Mouse (Mus musculus) cerebellum, postnatal 14 days (tissue): ENCODE measurements around the gene Nectin3.

ENCODE experiments used
- DNase-seq, 2 experiments: peaks; one replicate each; pipeline ENCODE4 v3.0.0; 2021; ENCODE audit warnings: mixed read lengths in 2 of 2

Nectin3 gene

GRCm38 (mm10) chr16:46498421-46498789 is at the start of gene Nectin3:
Gene Nectin3, minus strand, starts transcription at chr16:46498525.
- peak in 1 of 2 experiments; percentile 58 for DNase-seq

- DNase-seq = no peak
Measured at GRCm38 (mm10) chr16:46538092-46538491, 39.8 kb upstream of the Nectin3 start.

GRCm38 (mm10) chr16:46532465-46533254 is 34.3 kb upstream of the Nectin3 start:
- DNase-seq = no peak

GRCm38 (mm10) chr16:46531023-46531422 is 32.7 kb upstream of the Nectin3 start:
- DNase-seq = no peak

GRCm38 (mm10) chr16:46520885-46521417 is 22.6 kb upstream of the Nectin3 start:
- no peak for DNase-seq

- no peak for DNase-seq
Measured at GRCm38 (mm10) chr16:46519606-46520005, 21.3 kb upstream of the Nectin3 start.

DNA sequence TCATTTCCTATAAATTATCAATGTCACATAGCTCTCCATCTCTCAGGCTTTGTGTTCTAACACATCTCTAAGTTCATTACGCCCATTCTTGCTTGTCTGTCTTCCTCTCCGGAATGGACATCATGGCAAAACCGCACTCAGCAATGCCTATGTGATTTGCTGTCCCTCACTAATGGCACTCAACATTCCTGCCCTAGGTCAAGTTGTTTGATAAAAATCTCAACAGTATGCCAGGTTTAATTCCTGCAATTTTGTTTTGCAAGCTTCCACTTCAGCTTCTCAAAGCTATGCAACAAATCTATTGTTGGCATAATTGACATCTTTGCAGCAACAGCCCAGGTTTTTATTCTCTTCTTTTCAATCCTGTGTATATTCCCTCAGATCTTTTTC is 9.6 kb upstream of the Nectin3 start:
- no peak for DNase-seq

DNA sequence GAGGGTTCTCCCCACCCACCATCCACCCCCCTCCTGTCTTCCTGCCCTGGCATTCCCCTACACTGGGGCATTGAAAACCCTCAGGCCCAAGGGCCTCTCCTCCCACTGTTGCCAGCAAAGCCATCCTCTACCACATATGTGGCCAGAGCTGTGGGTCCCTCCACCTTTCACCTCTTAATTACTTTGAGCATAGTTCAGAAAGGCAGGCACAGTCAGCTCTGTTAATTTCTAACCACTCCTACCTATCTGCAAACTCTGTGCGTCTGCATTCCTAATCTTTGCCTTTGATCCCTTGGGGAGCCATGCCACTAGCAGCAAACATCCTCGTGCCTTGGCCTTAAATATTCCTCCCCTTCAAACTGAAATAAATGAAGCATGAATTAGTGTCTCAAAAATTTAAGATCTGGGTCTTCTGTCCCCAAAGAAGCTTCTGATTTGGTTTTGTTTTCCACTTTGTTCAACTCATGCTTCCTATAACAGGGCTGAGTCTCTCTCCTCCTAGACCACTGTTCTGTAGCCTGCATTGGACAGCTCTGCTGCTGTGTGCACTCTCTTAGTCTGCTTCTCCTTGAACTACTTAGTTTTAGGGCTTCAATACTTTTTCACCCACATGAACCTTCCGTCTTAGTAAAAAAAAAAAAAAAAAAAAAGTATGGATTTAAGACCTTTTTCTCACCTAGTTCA is 9.1 kb upstream of the Nectin3 start:
- no peak for DNase-seq

DNA sequence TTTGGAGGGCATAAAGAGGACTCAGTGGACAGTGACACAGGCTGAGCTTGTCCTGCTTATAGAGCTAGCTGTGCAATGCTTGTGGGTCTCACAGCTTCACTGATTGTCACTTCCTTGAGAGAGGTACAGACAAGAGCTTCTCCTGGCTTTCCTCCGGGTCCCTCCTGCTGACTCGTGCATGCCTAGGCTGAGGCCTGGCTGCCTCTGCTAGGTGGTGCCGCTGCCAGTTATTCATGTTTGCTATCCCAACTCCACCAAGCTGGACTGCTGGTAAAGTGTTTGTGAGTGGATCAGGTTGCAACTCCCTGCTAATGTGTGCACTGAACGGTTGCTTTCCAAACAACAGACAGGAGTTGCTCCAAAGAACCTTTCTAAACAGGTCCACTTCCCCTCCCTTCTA is 5.7 kb upstream of the Nectin3 start:
- no peak for DNase-seq

- no peak for DNase-seq
Measured at GRCm38 (mm10) chr16:46502311-46502710, 4.0 kb upstream of the Nectin3 start.

DNA sequence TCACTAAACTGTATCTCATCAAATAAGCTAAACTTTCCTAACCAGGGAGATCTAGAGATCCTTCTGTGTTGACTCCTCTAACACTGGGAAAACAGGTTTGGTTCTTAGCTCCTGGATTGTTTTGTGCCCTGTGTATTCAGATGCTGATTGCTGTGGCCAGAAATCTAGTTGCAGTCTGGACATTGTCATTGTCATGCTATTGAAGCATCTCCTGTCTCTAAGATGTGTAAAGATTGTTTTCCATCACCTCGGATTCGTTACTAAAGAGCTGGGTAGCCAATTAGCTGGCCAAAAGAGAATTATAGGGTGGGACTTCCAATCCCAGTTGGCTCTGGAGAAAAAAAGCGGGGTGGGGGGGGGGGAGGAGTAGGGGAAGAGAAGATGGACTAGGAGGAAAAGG is 2.4 kb upstream of the Nectin3 start:
- DNase-seq = no peak

DNA sequence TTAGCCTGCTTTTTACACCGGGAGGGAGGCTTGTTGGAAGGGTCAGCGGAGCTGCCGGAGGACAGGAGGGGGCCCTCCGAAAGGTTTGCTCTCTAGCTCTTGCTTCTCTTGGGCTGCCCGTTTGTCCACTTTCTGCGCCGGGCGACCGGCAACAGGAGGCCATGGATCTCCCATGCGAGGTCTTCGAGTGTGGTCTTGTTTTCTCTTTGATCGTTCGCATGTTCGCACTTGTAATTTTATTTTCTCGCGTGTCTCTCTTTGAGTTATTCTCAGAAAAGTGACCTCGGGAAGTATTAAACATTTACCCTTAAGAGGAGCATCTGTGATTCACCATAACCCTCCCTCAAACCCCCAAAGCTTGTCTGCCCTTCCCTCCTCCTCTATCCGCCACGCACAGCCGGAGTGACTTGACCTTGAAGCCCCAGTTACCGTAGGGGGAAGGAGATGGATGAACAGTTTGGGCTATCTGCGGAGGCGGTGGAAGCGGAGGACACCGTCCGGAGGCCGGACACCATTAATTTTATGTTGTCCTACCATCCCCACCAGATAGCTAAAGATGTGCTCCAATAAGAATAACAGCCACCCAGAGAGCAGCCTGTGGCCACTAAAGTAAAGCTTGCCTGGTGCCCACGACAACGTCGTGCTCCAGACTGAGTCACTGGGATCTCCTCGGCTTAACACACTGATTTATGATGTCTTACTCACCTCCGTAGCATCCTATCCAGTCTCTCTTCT is 472 bp downstream of the Nectin3 start:
- peak; percentile 58 to 74 for DNase-seq

DNA sequence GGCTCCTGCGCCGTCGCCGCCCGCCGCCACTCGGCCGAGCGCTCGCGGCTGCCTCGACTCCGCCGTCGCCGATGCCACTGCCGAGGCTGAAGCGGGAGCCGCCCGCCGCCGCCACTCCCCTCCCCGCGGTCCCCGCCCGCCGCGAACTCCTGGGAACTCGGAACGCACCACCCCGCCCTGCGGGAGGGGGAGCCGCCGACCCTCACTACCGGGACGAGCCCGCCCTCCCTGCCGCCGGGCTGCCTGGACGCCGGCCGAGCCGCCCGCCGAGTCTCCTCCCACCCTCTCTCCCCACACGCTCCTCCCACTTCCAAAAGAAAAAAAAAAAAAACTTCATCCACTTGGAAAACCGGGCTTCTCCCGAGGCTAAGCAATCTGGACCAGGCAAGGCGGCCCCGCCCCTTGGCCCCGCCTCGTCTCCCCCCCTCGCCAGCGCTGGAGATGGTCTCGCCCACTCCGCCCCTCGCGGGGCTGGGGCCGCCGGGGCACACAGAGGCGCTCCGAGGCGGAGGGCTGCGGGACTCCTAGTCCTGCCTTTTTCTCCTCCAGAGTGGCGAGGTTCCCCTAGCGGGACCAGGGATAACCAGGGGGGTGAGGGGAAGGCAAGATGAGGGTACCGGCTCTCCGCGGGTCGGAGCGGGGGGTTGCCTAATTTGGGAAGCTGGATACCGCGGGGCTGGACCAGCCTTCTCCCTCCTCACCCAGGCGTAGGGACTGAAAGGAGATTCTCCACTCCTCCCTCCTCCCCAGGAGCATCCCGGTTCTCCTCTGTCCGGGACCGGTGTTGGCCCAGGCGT is 1.2 kb downstream of the Nectin3 start:
- DNase-seq = peak; percentile 97 to 99

DNA sequence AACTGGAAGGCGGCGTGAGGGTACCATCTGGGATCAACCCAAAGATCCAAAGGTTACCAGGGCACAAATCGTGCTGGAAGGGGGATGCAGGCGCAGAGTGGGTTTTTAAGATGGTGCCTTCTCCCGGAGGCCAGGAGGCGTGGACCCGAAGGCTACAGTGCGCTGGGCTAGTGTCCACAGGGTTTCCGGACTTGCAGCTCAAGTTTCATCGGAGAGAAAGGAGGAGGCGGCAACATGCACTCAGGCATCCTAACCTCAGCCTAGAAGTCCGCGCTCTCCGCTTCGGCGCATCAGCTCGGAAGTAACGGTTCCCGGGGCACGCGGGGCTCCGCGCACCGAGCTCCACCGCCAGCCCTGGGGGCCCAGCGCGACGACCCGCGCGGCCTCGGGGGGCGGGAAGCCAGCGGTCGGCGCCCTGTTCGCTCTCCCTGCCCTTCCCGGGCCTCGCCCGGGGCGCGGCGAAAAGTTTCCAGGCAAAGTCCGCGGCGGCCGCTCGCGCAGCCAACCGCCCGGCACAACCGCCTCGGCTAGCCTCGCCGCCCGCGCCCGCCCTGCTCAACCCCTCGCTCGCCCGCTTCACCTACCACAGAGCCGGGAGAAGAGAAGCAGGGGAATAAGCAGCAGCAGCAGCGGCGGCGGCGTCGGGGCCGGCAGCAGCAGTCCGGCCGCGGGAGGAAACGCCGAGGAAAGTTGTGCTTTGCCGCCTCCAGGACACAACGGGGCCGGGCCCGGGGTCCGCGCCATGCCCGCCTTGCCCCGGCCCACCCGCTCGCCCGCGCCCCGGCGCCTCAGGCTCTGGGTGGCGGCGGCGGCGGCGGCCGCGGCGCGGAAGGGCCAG is 2.1 kb downstream of the Nectin3 start:
- peak; percentile 62 to 68 for DNase-seq

GRCm38 (mm10) chr16:46495201-46495600 is 3.1 kb downstream of the Nectin3 start:
- no peak for DNase-seq

- DNase-seq = peak; percentile 79 to 85
Measured at GRCm38 (mm10) chr16:46487436-46488097, 10.8 kb downstream of the Nectin3 start.

GRCm38 (mm10) chr16:46477336-46477735 is 21.0 kb downstream of the Nectin3 start:
- no peak for DNase-seq

GRCm38 (mm10) chr16:46451421-46451820 is 46.9 kb downstream of the Nectin3 start:
- DNase-seq = no peak

GRCm38 (mm10) chr16:46449013-46449412 is 49.3 kb downstream of the Nectin3 start:
- DNase-seq = no peak

DNA sequence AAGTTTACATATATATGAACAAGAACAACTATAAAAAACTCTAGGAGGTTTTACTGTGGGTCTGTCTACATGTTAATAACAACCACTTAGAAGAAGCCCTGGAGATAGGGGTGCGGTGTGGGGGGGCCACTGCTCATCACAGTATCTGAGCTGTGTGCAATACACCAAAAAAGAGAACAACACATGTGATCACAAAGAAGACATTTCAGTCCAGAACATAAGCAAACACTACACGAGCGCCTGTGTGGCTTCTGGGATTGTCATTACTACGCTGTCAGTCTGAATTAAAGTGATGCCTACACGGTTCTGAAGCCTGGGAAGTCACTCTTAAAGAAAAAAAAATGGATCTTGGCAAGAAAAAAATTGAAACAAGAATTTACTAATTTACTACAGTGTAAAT is 67.0 kb downstream of the Nectin3 start:
- DNase-seq = no peak

GRCm38 (mm10) chr16:46416177-46416576 is 82.1 kb downstream of the Nectin3 start:
- no peak for DNase-seq
